Mouse (Mus musculus): Measurements from ENCODE around the gene Faim2.

The Faim2 gene

GRCm38 (mm10) chr15:99527629-99528353 lies at the start of gene Faim2:
TSS of gene Faim2 (minus strand) at chr15:99528165.
- no peak for DNase-seq (ENCODE audit: low read depth, low spot score)

GRCm38 (mm10) chr15:99569123-99569522 lies 41.2 kb upstream of the Faim2 start:
- no peak for DNase-seq (ENCODE audit: low read depth, low spot score)

GRCm38 (mm10) chr15:99568682-99569081 lies 40.7 kb upstream of the Faim2 start:
- DNase-seq (ENCODE audit: low read depth, low spot score) = no peak

- DNase-seq (ENCODE audit: low read depth, low spot score) = no peak
Observed at GRCm38 (mm10) chr15:99567371-99567770, 39.4 kb upstream of the Faim2 start.

- no peak for DNase-seq (ENCODE audit: low read depth, low spot score)
Observed at GRCm38 (mm10) chr15:99560246-99560645, 32.3 kb upstream of the Faim2 start.

GRCm38 (mm10) chr15:99558947-99559346 lies 31.0 kb upstream of the Faim2 start:
- no peak for DNase-seq (ENCODE audit: low read depth, low spot score)

GRCm38 (mm10) chr15:99553767-99554166 lies 25.8 kb upstream of the Faim2 start:
- no peak for DNase-seq (ENCODE audit: low read depth, low spot score)

- DNase-seq (ENCODE audit: low read depth, low spot score) = no peak
Observed at GRCm38 (mm10) chr15:99549901-99550300, 21.9 kb upstream of the Faim2 start.

- no peak for DNase-seq (ENCODE audit: low read depth, low spot score)
Observed at GRCm38 (mm10) chr15:99547732-99548131, 19.8 kb upstream of the Faim2 start.

- no peak for DNase-seq (ENCODE audit: low read depth, low spot score)
Observed at GRCm38 (mm10) chr15:99546596-99546995, 18.6 kb upstream of the Faim2 start.

GRCm38 (mm10) chr15:99544047-99544446 lies 16.1 kb upstream of the Faim2 start:
- DNase-seq (ENCODE audit: low read depth, low spot score) = no peak

- DNase-seq (ENCODE audit: low read depth, low spot score) = no peak
Observed at GRCm38 (mm10) chr15:99539891-99540290, 11.9 kb upstream of the Faim2 start.

- DNase-seq (ENCODE audit: low read depth, low spot score) = no peak
Observed at GRCm38 (mm10) chr15:99536889-99537862, 9.2 kb upstream of the Faim2 start.

- no peak for DNase-seq (ENCODE audit: low read depth, low spot score)
Observed at GRCm38 (mm10) chr15:99532023-99532422, 4.1 kb upstream of the Faim2 start.

GRCm38 (mm10) chr15:99531146-99531545 lies 3.2 kb upstream of the Faim2 start:
- no peak for DNase-seq (ENCODE audit: low read depth, low spot score)

- no peak for DNase-seq (ENCODE audit: low read depth, low spot score)
Observed at GRCm38 (mm10) chr15:99526681-99527080, 1.3 kb downstream of the Faim2 start.

GRCm38 (mm10) chr15:99520306-99520705 lies 7.7 kb downstream of the Faim2 start:
- DNase-seq (ENCODE audit: low read depth, low spot score) = no peak

GRCm38 (mm10) chr15:99519626-99520025 lies 8.3 kb downstream of the Faim2 start:
- DNase-seq (ENCODE audit: low read depth, low spot score) = no peak

- no peak for DNase-seq (ENCODE audit: low read depth, low spot score)
Observed at GRCm38 (mm10) chr15:99517715-99518114, 10.2 kb downstream of the Faim2 start.

GRCm38 (mm10) chr15:99516715-99517114 lies 11.2 kb downstream of the Faim2 start:
- no peak for DNase-seq (ENCODE audit: low read depth, low spot score)

- no peak for DNase-seq (ENCODE audit: low read depth, low spot score)
Observed at GRCm38 (mm10) chr15:99511797-99512525, 16.0 kb downstream of the Faim2 start.

GRCm38 (mm10) chr15:99510621-99511020 lies 17.3 kb downstream of the Faim2 start:
- DNase-seq (ENCODE audit: low read depth, low spot score) = no peak
